Mouse (Mus musculus): ENCODE results near the gene Prl3d1.
"Not testable (repeated sequence)": the region's sequence is repeated elsewhere in the genome, so short reads cannot be mapped to it uniquely, and the experiment has no call there.

DNA sequence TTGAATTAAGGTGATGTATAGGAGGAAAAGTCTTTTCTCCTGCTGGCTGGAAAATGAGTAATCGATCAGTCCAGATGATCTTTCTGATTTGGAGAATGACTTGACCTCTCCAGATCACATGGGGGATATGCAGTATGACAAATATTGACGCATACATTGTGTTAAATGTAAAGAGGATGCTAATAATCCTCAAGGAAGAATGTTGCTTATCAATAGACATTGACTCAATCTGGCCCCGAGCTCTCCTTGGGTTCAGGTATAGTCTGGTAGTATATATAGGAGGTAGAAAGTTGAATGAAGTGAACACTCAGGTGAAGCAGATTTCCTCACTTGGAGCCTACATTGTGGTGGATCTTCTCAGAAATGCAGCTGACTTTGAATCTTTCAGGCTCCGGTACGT is at the start of gene Prl3d1:
- TF ChIP-seq TAL1, GATA1 (IDR thresholded peaks at IDR 0.05; ENCODE audit: low read length): not testable (repeated sequence)
